Mouse (Mus musculus): ENCODE results near the gene Tom1l1. TPM values are rescaled to one million over a fixed set of nuclear protein-coding genes. Genes with fewer than 3 reads are reported as not detected.

Tom1l1 gene
- total RNA-seq (2014; rRNA removed) (14.3 and 20.9 TPM in 2 replicates), polyA plus RNA-seq (2012; rRNA removed) (4.7 and 4.8 TPM in 2 replicates)

- WGBS: 11% methylated on average over 47 of the region's 47 CpGs
- no peaks in the 10 kb centered on the region for H3K27me3 ChIP-seq (ENCODE audit: control insufficient read depth, insufficient read depth, low read length)
- H3K4me1 ChIP-seq (ENCODE audit: control insufficient read depth, insufficient read depth, low read length): peaks cover 8% of the 10 kb centered on the region
- H3K36me3 ChIP-seq (ENCODE audit: control insufficient read depth, insufficient read depth, low read length): peaks cover 9% of the 10 kb centered on the region; the same call in 1 of the 2 replicates
- H3K79me2 ChIP-seq (ENCODE audit: control insufficient read depth, insufficient read depth, low read length): peaks cover 8% of the 10 kb centered on the region
- H3K4me3 ChIP-seq (ENCODE audit: insufficient read depth, low read depth, low read length): peak within 1 kb of the TSS; percentile 92
- peak; percentile 41; the same call in 1 of the 2 replicates for TF ChIP-seq POLR2A (IDR thresholded peaks at IDR 0.05; ENCODE audit: extremely low read depth, insufficient read depth, low read length)
- no peak for TF ChIP-seq CTCF (IDR thresholded peaks at IDR 0.05; ENCODE audit: low read depth, low read length)
- peak; percentile 70 for DNase-seq (ENCODE audit: extremely low read depth, low read depth, low spot score)
- peak within 1 kb of the TSS; percentile 79 for H3K9ac ChIP-seq (ENCODE audit: low read depth, low read length)
- peak within 1 kb of the TSS; percentile 62 for H3K27ac ChIP-seq (replicated peaks; ENCODE audit: insufficient read depth, low read depth, low read length)
These were observed at the start of gene Tom1l1 for GRCm38 (mm10) chr11:90687460-90688416. TSS of gene Tom1l1 (minus strand) at chr11:90688366.

GRCm38 (mm10) chr11:90733575-90733974, 45.4 kb upstream of the Tom1l1 start:
- H3K9ac ChIP-seq (ENCODE audit: low read depth, low read length): no peak overlapping the region
- TF ChIP-seq POLR2A (IDR thresholded peaks at IDR 0.05; ENCODE audit: extremely low read depth, insufficient read depth, low read length): no peak
- no peak for TF ChIP-seq CTCF (IDR thresholded peaks at IDR 0.05; ENCODE audit: low read depth, low read length)
- no peaks in the 10 kb centered on the region for H3K36me3 ChIP-seq (ENCODE audit: control insufficient read depth, insufficient read depth, low read length)
- no peak overlapping the region for H3K4me3 ChIP-seq (ENCODE audit: insufficient read depth, low read depth, low read length)
- H3K79me2 ChIP-seq (ENCODE audit: control insufficient read depth, insufficient read depth, low read length): no peaks in the 10 kb centered on the region
- H3K4me1 ChIP-seq (ENCODE audit: control insufficient read depth, insufficient read depth, low read length): no peaks in the 10 kb centered on the region
- 68% methylated on average over 4 of the region's 4 CpGs for WGBS
- no peak overlapping the region for H3K27ac ChIP-seq (replicated peaks; ENCODE audit: insufficient read depth, low read depth, low read length)
- no peak for DNase-seq (ENCODE audit: extremely low read depth, low read depth, low spot score)
- no peaks in the 10 kb centered on the region for H3K27me3 ChIP-seq (ENCODE audit: control insufficient read depth, insufficient read depth, low read length)

- no peak overlapping the region for H3K9ac ChIP-seq (ENCODE audit: low read depth, low read length)
- H3K4me1 ChIP-seq (ENCODE audit: control insufficient read depth, insufficient read depth, low read length): no peaks in the 10 kb centered on the region
- WGBS: 28% methylated on average over 10 of the region's 10 CpGs
- no peak for DNase-seq (ENCODE audit: extremely low read depth, low read depth, low spot score)
- H3K4me3 ChIP-seq (ENCODE audit: insufficient read depth, low read depth, low read length): no peak overlapping the region
- H3K27me3 ChIP-seq (ENCODE audit: control insufficient read depth, insufficient read depth, low read length): no peaks in the 10 kb centered on the region
- H3K79me2 ChIP-seq (ENCODE audit: control insufficient read depth, insufficient read depth, low read length): no peaks in the 10 kb centered on the region
- no peaks in the 10 kb centered on the region for H3K36me3 ChIP-seq (ENCODE audit: control insufficient read depth, insufficient read depth, low read length)
- no peak overlapping the region for H3K27ac ChIP-seq (replicated peaks; ENCODE audit: insufficient read depth, low read depth, low read length)
- TF ChIP-seq POLR2A (IDR thresholded peaks at IDR 0.05; ENCODE audit: extremely low read depth, insufficient read depth, low read length): no peak
- TF ChIP-seq CTCF (IDR thresholded peaks at IDR 0.05; ENCODE audit: low read depth, low read length): no peak
These were observed 39.4 kb upstream of the Tom1l1 start for GRCm38 (mm10) chr11:90727354-90728125.

GRCm38 (mm10) chr11:90726730-90727129, 38.6 kb upstream of the Tom1l1 start:
- TF ChIP-seq POLR2A (IDR thresholded peaks at IDR 0.05; ENCODE audit: extremely low read depth, insufficient read depth, low read length) (no peak), CTCF (IDR thresholded peaks at IDR 0.05; ENCODE audit: low read depth, low read length) (no peak)
- no peak overlapping the region for H3K9ac ChIP-seq (ENCODE audit: low read depth, low read length)
- H3K27ac ChIP-seq (replicated peaks; ENCODE audit: insufficient read depth, low read depth, low read length): no peak overlapping the region
- H3K4me3 ChIP-seq (ENCODE audit: insufficient read depth, low read depth, low read length): no peak overlapping the region
- no peaks in the 10 kb centered on the region for H3K27me3 ChIP-seq (ENCODE audit: control insufficient read depth, insufficient read depth, low read length)
- H3K79me2 ChIP-seq (ENCODE audit: control insufficient read depth, insufficient read depth, low read length): no peaks in the 10 kb centered on the region
- 66% methylated on average over 10 of the region's 10 CpGs for WGBS
- H3K36me3 ChIP-seq (ENCODE audit: control insufficient read depth, insufficient read depth, low read length): no peaks in the 10 kb centered on the region
- DNase-seq (ENCODE audit: extremely low read depth, low read depth, low spot score): peak; percentile 5
- H3K4me1 ChIP-seq (ENCODE audit: control insufficient read depth, insufficient read depth, low read length): no peaks in the 10 kb centered on the region

- Histone ChIP-seq H3K27me3 (ENCODE audit: control insufficient read depth, insufficient read depth, low read length) (no peaks in the 10 kb centered on the region), H3K4me1 (ENCODE audit: control insufficient read depth, insufficient read depth, low read length) (no peaks in the 10 kb centered on the region), H3K4me3 (ENCODE audit: insufficient read depth, low read depth, low read length) (no peak overlapping the region), H3K9ac (ENCODE audit: low read depth, low read length) (no peak overlapping the region), H3K79me2 (ENCODE audit: control insufficient read depth, insufficient read depth, low read length) (no peaks in the 10 kb centered on the region), H3K36me3 (ENCODE audit: control insufficient read depth, insufficient read depth, low read length) (no peaks in the 10 kb centered on the region), H3K27ac (replicated peaks; ENCODE audit: insufficient read depth, low read depth, low read length) (no peak overlapping the region)
- DNase-seq (ENCODE audit: extremely low read depth, low read depth, low spot score): no peak
- TF ChIP-seq CTCF (IDR thresholded peaks at IDR 0.05; ENCODE audit: low read depth, low read length): no peak
- no peak for TF ChIP-seq POLR2A (IDR thresholded peaks at IDR 0.05; ENCODE audit: extremely low read depth, insufficient read depth, low read length)
- 80% methylated on average over 3 of the region's 3 CpGs for WGBS
These were observed 34.1 kb upstream of the Tom1l1 start for GRCm38 (mm10) chr11:90722304-90722703.

Measured in liver, adult 2 months (tissue).